Mouse (Mus musculus): Measurements from ENCODE around the gene Satb1. TPM values are rescaled to one million over a fixed set of nuclear protein-coding genes. Genes with fewer than 3 reads are reported as not detected.

Gene Satb1
- polyA plus RNA-seq, 1 experiment, result 2.7 TPM

DNA sequence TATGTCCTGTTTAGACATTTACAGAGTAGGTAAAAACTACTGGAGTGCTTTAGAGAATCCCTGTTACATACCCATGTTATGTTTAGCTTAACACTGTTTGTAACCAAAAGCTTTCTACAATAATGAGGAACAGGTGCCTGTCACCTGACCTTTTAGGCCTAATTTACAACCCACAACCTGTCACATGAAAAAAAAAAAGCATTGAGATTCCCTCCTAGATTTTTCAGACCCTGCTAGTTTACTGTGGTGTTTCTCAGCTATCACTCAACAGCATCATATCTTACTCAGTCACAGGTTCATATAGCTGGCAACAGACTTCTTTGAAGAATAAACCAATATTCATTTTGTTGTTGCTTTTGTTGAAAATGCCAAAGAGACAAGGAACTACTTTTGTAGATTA, 3.7 kb downstream of the Satb1 start:
- DNase-seq (ENCODE audit: low read depth, low spot score), result no peak

GRCm38 (mm10) chr17:51827922-51828410, 5.1 kb downstream of the Satb1 start:
- WGBS, result 32% methylated on average over 8 of the region's 8 CpGs

DNA sequence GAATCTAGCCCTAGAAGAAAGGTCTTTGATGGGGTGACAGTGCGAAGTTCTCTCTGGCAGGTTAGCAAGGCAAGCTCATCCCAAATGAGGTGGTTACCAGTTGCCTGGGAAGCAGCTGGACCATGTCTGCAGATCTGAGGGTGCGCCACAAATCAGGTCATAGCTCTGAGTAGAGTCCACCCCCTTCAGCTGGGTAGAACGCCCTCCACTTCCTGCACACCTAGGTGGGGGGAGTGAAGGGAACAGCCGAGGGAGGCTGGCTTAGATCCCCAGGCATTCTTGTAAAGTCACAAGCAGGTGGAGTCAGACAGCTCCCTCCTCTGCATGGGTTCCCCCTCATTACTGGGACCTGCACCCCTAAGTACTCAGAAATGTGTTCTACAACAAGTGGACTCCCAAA, 6.6 kb downstream of the Satb1 start:
- WGBS, result 52% methylated on average over 4 of the region's 4 CpGs
- DNase-seq (ENCODE audit: low read depth, low spot score), result no peak

More at GRCm38 (mm10) chr17:51827922-51828410, 5.1 kb downstream of the Satb1 start:
- no peak for DNase-seq (ENCODE audit: low read depth, low spot score)

GRCm38 (mm10) chr17:51814301-51814700, 18.8 kb downstream of the Satb1 start:
- no peak for DNase-seq (ENCODE audit: low read depth, low spot score)
- 42% methylated on average over 6 of the region's 6 CpGs for WGBS

GRCm38 (mm10) chr17:51813784-51814120, 19.3 kb downstream of the Satb1 start:
- DNase-seq (ENCODE audit: low read depth, low spot score), result no peak
- WGBS, result 6% methylated on average over 6 of the region's 6 CpGs

- no peak for DNase-seq (ENCODE audit: low read depth, low spot score)
- 2% methylated on average over 111 of the region's 115 CpGs for WGBS
Measured at GRCm38 (mm10) chr17:51812942-51813783, 19.9 kb downstream of the Satb1 start.

DNA sequence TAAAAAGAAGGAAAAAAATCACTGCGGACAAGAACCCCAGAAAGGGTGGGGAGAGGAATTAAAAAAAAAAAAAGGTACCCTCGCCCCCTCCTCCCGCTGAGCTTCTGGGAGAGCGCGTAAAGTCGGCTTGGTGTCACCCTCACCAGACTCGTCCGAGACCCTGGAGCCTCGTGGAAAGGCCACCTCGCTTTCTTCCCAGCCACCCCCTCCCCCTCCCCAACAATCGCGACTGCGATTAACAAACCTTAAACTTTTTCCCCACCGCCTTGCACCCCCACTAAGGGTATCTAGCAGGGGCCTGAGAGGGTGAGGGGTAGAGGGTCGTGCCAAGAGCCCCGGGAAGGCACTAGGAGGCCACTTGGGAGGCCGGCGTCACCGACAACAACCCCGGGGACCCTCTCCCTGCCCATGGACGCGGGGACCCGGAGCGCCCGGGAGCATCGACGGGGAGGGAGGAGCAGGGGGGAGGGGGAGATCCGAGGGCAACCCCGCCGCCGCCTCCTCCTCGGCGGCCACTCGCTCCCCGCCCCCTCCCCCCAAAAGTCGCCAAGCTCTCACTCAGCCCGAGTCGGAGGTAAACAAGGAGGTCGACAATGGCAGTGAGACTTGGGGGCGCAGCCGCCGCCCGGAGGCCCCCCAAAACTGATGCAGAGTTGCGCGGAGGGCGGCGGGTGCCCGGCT, 20.7 kb downstream of the Satb1 start:
- under 1% methylated on average over 47 of the region's 48 CpGs for WGBS
- DNase-seq (ENCODE audit: low read depth, low spot score), result no peak

- no peak for DNase-seq (ENCODE audit: low read depth, low spot score)
- WGBS, result 4% methylated on average over 11 of the region's 11 CpGs
Measured at GRCm38 (mm10) chr17:51811911-51812260, 21.2 kb downstream of the Satb1 start.

GRCm38 (mm10) chr17:51811086-51811868, 21.8 kb downstream of the Satb1 start:
- DNase-seq (ENCODE audit: low read depth, low spot score), result no peak

GRCm38 (mm10) chr17:51807429-51807828, 25.7 kb downstream of the Satb1 start:
- no peak for DNase-seq (ENCODE audit: low read depth, low spot score)
- 30% methylated on average over 5 of the region's 5 CpGs for WGBS

More at GRCm38 (mm10) chr17:51811086-51811868, 21.8 kb downstream of the Satb1 start:
- WGBS, result 15% methylated on average over 8 of the region's 8 CpGs

- 68% methylated on average over 12 of the region's 12 CpGs for WGBS
- no peak for DNase-seq (ENCODE audit: low read depth, low spot score)
Measured at GRCm38 (mm10) chr17:51806124-51806960, 26.7 kb downstream of the Satb1 start.

- WGBS, result 57% methylated on average over 6 of the region's 6 CpGs
- DNase-seq (ENCODE audit: low read depth, low spot score), result no peak
Measured at GRCm38 (mm10) chr17:51800208-51800607, 32.9 kb downstream of the Satb1 start.

DNA sequence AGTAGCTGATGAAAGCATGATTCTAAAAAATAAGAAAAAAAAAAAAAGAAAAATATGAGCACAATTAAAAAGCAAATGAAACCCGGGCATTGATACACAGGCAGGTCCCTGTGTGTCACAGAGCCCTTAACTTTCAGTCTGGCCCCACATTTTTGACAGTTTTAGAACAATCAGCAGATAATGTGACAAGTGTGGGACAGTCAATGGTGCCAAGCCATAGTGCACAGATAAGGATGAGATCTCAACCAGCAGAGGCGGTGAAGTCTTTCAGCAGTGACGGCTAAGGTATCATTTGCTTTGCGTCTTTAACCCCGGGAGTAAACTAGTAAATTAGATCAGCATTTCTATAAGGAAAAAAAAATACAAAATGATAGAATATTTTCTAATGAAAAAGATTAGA, 36.6 kb downstream of the Satb1 start:
- WGBS, result 89% methylated on average over 5 of the region's 5 CpGs
- no peak for DNase-seq (ENCODE audit: low read depth, low spot score)

DNA sequence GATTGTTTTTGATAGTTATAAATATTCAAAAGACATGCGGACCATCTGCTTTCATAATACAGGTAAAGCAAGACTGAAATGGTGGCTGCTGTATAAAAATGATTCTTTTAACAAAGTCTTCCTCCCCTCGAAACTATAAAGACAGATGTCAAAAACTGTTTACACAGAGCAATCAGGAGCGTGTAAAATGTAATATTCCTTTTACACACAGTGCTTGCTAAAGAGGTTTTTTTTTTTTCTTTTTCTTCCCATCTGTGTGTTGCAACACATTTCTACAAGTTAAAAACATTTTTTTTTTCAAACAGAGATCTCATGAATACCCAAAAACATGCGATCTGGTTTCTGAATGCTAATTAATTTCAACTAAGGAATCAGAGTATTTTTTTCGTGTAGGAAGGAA, 41.9 kb downstream of the Satb1 start:
- 69% methylated on average over 5 of the region's 5 CpGs for WGBS
- DNase-seq (ENCODE audit: low read depth, low spot score), result no peak

DNA sequence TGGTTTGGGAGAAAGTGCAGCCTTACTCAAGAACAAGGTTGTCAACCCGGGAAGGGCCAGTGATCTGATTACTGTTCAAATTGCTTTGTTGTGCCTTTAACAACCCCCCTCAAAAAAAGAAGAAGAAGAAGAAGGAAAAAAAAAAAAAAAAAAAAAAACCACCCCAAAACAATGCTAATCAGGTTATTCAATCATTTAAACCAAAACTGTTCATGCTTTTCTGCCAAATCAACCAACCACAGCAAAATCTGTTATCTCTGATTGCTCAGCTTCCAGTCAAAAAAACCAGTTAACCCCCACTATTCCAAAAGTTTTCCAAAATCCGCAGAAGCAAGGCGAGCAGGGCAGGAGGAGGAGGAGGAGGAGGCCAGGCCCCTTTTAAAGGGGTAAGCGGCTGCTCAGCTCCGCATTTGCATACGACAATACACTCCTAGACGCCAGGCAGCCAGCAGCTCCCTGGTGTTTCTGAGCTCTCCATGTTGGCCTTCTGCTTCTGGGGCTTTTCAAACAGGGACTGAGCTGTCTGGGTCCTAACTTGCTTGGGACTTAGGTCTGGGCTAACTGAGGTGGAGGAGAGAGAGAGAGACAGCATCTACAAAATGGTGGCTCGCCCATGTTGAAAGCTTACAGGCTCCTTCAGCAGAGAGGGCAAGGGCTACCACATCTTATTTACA, 42.6 kb downstream of the Satb1 start:
- no peak for DNase-seq (ENCODE audit: low read depth, low spot score)
- WGBS, result 68% methylated on average over 8 of the region's 8 CpGs

DNA sequence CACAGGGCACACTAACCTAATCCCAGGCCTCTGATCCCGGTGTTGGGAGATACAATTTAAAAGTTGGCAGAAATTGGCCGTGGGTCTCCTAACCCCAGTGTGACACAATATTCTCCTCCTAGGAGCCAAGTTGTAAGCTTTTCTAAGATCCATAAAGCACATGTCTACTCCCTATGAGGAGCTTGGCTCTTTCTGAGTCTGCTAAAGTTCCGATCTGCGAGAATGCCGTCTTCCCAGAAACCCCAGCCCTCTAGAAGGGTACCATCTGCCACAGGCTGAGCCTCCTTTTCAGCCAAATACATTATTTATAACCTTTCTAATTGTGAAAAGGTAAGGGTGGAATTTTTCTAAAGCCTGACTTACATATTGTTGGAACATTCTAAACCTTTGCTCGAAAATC, 43.3 kb downstream of the Satb1 start:
- no peak for DNase-seq (ENCODE audit: low read depth, low spot score)
- WGBS, result 82% methylated on average over 6 of the region's 6 CpGs

- DNase-seq (ENCODE audit: low read depth, low spot score), result no peak
- WGBS, result 85% methylated on average over 4 of the region's 4 CpGs
Measured at GRCm38 (mm10) chr17:51789098-51789497, 44.0 kb downstream of the Satb1 start.

GRCm38 (mm10) chr17:51787955-51788354, 45.1 kb downstream of the Satb1 start:
- no peak for DNase-seq (ENCODE audit: low read depth, low spot score)
- 94% methylated on average over 2 of the region's 2 CpGs for WGBS

GRCm38 (mm10) chr17:51786050-51786449, 47.0 kb downstream of the Satb1 start:
- 84% methylated on average over 2 of the region's 2 CpGs for WGBS
- no peak for DNase-seq (ENCODE audit: low read depth, low spot score)
